Mouse (Mus musculus) adrenal gland (tissue): Measurements from ENCODE around the gene Kcnj11.

Experiments used
- intact Hi-C: fragments of 180-260 bp; cut with DNase I; formaldehyde crosslinking; loops from one replicate; pipeline ENCODE4 v1.15.1; 2025

Kcnj11 gene

GRCm38 (mm10) chr7:46049981-46050380 lies 50.6 kb downstream of the Kcnj11 start:
- intact Hi-C loops = no loop called here

- intact Hi-C loops = no loop called here
Measured at GRCm38 (mm10) chr7:46047873-46048562, 52.5 kb downstream of the Kcnj11 start.

GRCm38 (mm10) chr7:46045882-46046281 lies 54.7 kb downstream of the Kcnj11 start:
- intact Hi-C loops = no loop called here

GRCm38 (mm10) chr7:46044106-46044505 lies 56.5 kb downstream of the Kcnj11 start:
- intact Hi-C loops = no loop called here
